Mouse (Mus musculus) G1E (cell line): ENCODE results near the gene Cdk12. TPM values are rescaled to one million over a fixed set of nuclear protein-coding genes. Genes with fewer than 3 reads are reported as not detected.

Experiments
- ATAC-seq: 2 replicates; pipeline ENCODE4 v1.8.0; 2016; ENCODE audit warnings: mild to moderate bottlenecking; ENCODE audit not compliant: insufficient number of reproducible peaks, poor library complexity, low FRiP score, severe bottlenecking; ENCODE audit errors: extremely low read depth
- DNase-seq: peaks from one replicate; pipeline ENCODE4 v3.0.0; 2012; ENCODE audit warnings: low spot score
- H3K27me3 ChIP-seq: 2 replicates; pipeline ENCODE4 v1.6.1; 2012; ENCODE audit warnings: mild to moderate bottlenecking, low read length, inconsistent platforms; ENCODE audit not compliant: insufficient read depth
- H3K36me3 ChIP-seq: replicated peaks from 2 replicates; pipeline ENCODE3; 2012; ENCODE audit warnings: mild to moderate bottlenecking, inconsistent platforms
- H3K4me1 ChIP-seq: 2 replicates; pipeline ENCODE4 v1.6.1; 2012; ENCODE audit warnings: low read depth, low read length, inconsistent platforms, mixed read lengths; ENCODE audit not compliant: insufficient read depth
- H3K4me3 ChIP-seq: 2 replicates; pipeline ENCODE4 v1.5.1; 2012; ENCODE audit warnings: low read depth, mild to moderate bottlenecking, inconsistent platforms, low read length, moderate library complexity, mixed read lengths
- H3K9me3 ChIP-seq: replicated peaks from 2 replicates; pipeline ENCODE4 v1.6.1; 2012; ENCODE audit warnings: inconsistent platforms
- CTCF ChIP-seq: IDR thresholded peaks from 2 replicates; pipeline ENCODE4 v1.5.1; 2012; ENCODE audit warnings: low read depth, low read length, inconsistent platforms, mixed read lengths
- GATA1 ChIP-seq: IDR thresholded peaks from 2 replicates; pipeline ENCODE4 v1.6.1; 2012; ENCODE audit warnings: borderline replicate concordance, low read length, inconsistent platforms, mixed read lengths
- GATA2 ChIP-seq: IDR thresholded peaks from 2 replicates; pipeline ENCODE4 v1.6.1; 2012; ENCODE audit warnings: low read depth, low read length, inconsistent platforms, borderline replicate concordance
- POLR2AphosphoS5 ChIP-seq: IDR thresholded peaks from 2 replicates; pipeline ENCODE4 v1.6.1; 2012; ENCODE audit warnings: low read depth, low read length, inconsistent platforms; ENCODE audit not compliant: insufficient replicate concordance
- TAL1 ChIP-seq: conservative IDR thresholded peaks from 2 replicates; pipeline ENCODE4 v1.6.1; 2012; ENCODE audit warnings: low read depth, low read length, inconsistent platforms, mixed read lengths
- polyA plus RNA-seq: library from polyadenylated mRNA; stranded (reverse); fragments of >175 nt; gene quantifications from 2 replicates; pipeline ENCODE4 v1.2.3, GENCODE M21; 2012
- total RNA-seq, 2 experiments: library from RNA; stranded (forward) in 1 of 2; stranded (reverse) in 1 of 2; fragments of 200-1000 nt in 1 of 2; fragments of >200 nt in 1 of 2; fragmentation: Nextera tagmentation in 1 of 2; gene quantifications; 2 replicates each; pipeline ENCODE4 v1.2.3; 2014 to 2017

Gene Cdk12
- total and polyA plus RNA-seq, 3 experiments = 20.4 to 93.7 (median 54.0) TPM

DNA sequence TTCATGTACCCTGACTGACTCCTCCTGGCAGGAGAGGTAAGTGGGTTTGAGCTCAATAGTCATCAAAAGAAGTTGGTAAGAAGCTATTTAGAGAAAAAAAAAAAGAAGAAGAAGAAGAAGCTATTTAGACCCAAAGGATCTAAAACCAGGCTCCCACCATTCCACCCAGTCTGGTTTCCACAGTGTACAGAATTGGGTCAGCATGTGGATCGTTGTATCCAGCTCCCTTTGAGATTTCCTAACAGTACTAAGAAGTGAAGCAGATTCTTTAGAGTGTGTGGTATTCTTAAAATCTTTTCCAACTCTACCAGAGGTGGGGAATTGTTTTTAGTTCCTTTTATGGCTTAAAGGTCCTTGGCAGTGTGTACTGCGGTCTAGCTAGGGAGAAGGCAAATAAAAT is 50.9 kb downstream of the Cdk12 start:
- TF ChIP-seq GATA2 (no peak), CTCF (no peak), TAL1 (no peak), GATA1 (no peak), POLR2AphosphoS5 (no peak)
- no peak for DNase-seq
- ATAC-seq = no peak
- H3K36me3 ChIP-seq = peaks cover 45% of the 10 kb centered on the region
- H3K4me3 ChIP-seq = no peak overlapping the region
- no peaks in the 10 kb centered on the region for H3K9me3 ChIP-seq
- H3K4me1 ChIP-seq = no peaks in the 10 kb centered on the region
- no peaks in the 10 kb centered on the region for H3K27me3 ChIP-seq

DNA sequence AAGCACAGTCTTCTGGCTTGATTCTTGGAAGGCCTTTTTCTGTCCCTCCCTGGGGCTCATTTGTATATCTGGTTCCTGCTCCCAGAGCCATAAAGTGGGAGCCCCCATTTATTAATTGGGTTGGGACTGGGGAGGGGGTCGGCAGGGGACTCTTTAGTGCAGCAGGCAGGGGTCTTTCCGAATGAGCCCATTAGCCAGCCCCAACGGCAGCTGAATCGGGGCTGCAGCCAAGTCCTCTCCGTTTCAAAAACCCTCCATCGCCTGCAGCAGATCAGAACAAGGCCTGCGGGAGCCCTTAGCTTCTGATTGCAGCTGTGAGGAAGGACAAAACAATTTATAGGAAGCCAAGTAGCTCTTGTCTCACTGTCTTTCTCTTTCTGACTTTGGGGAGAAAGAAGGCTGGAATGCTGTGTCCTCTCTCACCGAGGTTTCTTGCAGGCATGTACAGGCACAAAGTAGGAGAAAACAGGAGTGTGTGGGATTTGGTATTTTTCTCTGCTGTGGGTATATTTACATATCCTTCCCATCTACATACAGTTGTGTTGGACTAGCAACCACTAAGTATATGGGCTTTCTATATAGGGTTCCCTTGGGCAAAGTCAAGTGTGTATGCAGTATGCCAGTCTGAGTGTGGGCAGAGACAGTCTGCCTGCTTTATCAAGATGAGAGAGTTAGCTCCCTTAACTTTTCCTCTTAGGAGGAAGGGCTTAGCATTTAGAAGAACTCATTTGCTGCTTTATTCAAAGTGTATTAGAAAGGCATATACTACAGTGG is 58.0 kb downstream of the Cdk12 start:
- H3K27me3 ChIP-seq = no peaks in the 10 kb centered on the region
- H3K4me1 ChIP-seq = no peaks in the 10 kb centered on the region
- no peak for DNase-seq
- no peak for TF ChIP-seq GATA2
- no peak for TF ChIP-seq CTCF
- no peak for TF ChIP-seq GATA1
- no peak for TF ChIP-seq TAL1
- no peak for TF ChIP-seq POLR2AphosphoS5
- peaks cover 66% of the 10 kb centered on the region for H3K36me3 ChIP-seq
- no peaks in the 10 kb centered on the region for H3K9me3 ChIP-seq
- no peak overlapping the region for H3K4me3 ChIP-seq
- ATAC-seq = no peak

DNA sequence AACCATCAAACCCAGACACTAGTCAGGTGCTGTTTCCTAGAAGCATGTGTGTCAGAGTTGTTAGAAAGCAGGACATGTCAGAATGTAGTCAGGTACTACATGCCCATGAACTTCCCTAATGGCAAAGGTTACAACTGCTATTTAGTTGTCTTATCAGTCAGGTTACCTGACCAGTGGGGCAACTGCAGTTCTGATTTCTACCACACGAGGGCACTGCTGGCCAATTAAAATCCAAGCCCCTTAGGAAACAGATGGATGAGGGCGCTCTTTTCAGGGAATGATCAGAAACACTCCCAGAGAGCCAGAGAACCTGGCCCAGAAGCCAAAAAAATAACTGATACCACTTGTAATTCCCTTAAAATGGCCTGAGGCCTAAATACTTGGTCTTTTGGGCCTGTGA is 62.2 kb downstream of the Cdk12 start:
- no peaks in the 10 kb centered on the region for H3K9me3 ChIP-seq
- no peak for TF ChIP-seq POLR2AphosphoS5
- TF ChIP-seq GATA1 = no peak
- peak; percentile 100 for TF ChIP-seq CTCF
- TF ChIP-seq GATA2 = no peak
- H3K27me3 ChIP-seq = no peaks in the 10 kb centered on the region
- no peak overlapping the region for H3K4me3 ChIP-seq
- DNase-seq = peak; percentile 43
- peaks cover 86% of the 10 kb centered on the region for H3K36me3 ChIP-seq
- ATAC-seq = no peak
- H3K4me1 ChIP-seq = no peaks in the 10 kb centered on the region

DNA sequence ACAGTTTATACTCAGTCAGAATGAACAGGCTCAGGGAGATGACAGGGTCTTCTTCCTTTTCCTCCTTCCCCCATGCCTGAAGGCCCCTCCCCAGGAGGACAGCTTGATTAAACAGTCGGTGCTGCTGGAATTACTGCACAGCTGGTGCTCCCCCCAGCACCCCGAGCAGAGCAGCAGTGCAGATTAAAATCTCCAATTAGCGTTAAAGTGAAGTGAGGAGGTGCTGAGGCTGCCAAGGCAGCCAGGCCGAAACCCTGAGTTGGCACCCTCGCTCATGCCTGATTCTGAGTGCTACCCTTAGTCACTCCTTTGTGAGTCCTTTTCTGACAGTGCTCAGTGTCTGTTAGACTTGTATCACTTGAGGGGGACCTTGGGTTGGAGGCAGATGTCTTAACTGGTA is 63.0 kb downstream of the Cdk12 start:
- DNase-seq = no peak

DNA sequence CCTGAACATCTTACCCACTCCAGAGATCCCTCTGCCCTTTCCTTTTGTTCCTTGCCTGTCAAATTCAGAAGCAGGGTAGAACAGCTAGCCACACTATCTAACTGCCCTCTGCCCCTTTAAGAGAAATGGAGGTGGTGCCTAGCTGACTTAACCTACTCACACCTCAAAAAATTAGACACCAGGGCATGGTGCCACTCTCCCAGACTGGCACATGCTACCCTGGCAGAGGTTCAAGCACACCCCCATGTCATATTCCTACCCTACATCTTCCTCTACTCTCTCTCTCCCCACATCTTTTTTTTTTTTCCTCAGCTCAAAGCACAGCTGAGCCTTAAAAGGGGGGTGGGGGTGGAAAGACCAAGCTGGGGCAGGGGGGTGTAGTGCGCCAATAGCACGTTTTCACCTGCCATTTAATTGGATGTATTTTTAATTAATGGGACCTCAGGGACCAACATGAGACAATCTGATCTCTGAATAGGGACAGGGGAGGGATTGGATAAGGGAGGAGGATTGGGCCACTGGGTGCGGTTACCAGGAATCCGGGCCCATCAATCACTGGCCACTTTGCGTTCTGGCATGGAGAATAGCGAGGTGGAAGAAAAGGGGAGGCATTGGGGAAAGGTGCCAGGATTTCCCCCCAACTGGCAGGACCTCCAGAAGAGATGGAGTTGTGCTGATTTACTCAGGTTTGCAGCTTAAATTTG is 64.0 kb downstream of the Cdk12 start:
- DNase-seq (no peak), ATAC-seq (no peak)
- no peaks in the 10 kb centered on the region for H3K4me1 ChIP-seq
- no peaks in the 10 kb centered on the region for H3K27me3 ChIP-seq
- no peak overlapping the region for H3K4me3 ChIP-seq
- TF ChIP-seq GATA1 = no peak
- TF ChIP-seq GATA2 = no peak
- TF ChIP-seq POLR2AphosphoS5 = no peak
- no peak for TF ChIP-seq TAL1
- TF ChIP-seq CTCF = no peak
- no peaks in the 10 kb centered on the region for H3K9me3 ChIP-seq
- peaks cover 86% of the 10 kb centered on the region for H3K36me3 ChIP-seq

More for the DNA sequence above, 63.0 kb downstream of the Cdk12 start:
- Histone ChIP-seq H3K9me3 (no peaks in the 10 kb centered on the region), H3K36me3 (peaks cover 87% of the 10 kb centered on the region), H3K4me3 (no peak overlapping the region), H3K4me1 (no peaks in the 10 kb centered on the region), H3K27me3 (no peaks in the 10 kb centered on the region)
- ATAC-seq = no peak
- TF ChIP-seq POLR2AphosphoS5 (no peak), TAL1 (no peak), CTCF (no peak), GATA2 (no peak), GATA1 (no peak)

DNA sequence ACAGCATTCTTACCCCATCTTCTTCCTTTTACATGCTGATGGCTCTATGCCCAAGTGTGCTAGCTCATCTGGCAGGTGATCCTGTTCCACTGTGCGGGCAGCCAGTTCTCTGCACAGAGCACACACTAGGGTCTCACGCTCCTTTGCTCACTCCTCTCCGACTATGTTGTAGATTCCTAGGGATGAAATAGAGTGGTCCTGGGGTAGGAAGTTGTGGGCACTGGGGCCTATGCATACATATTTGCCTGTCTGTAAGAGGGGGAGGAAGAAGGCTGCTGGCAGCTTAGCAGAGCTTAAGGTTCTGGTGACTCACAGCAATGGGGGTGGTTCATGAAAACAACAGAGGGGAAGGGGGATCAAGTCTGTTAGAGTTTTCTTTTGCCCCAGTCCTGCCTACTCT is 67.2 kb downstream of the Cdk12 start:
- TF ChIP-seq GATA2 (no peak), CTCF (no peak), POLR2AphosphoS5 (no peak), GATA1 (no peak), TAL1 (no peak)
- Histone ChIP-seq H3K27me3 (no peaks in the 10 kb centered on the region), H3K9me3 (no peaks in the 10 kb centered on the region), H3K36me3 (peaks cover 94% of the 10 kb centered on the region), H3K4me1 (no peaks in the 10 kb centered on the region), H3K4me3 (no peak overlapping the region)
- no peak for DNase-seq
- no peak for ATAC-seq
